Comparison of ENCODE assay signal across 8 mouse cellular contexts in genomic region chr11:69412548-69412947, GRCm38 (mm10). TPM values are rescaled to one million over a fixed set of nuclear protein-coding genes. Genes with fewer than 3 reads are reported as not detected.
DNase-seq lines count a peak whose midpoint lies in the region; ATAC-seq lines count a peak whose summit lies in the region.

No protein-coding gene starts in this region.

- peaks cover 56% of the 10 kb centered on the region for H3K4me1 ChIP-seq in kidney, embryonic 14.5 days (ENCODE audit: control insufficient read depth, insufficient read depth, low read length)
- peaks cover 15% of the 10 kb centered on the region for H3K4me1 ChIP-seq in brown adipose tissue, adult 24 weeks (ENCODE audit: control insufficient read depth, insufficient read depth, insufficient read length, low read length)
- peaks cover 78% of the 10 kb centered on the region for H3K4me1 ChIP-seq in hindbrain, embryonic 15.5 days (replicated peaks)
- H3K4me1 ChIP-seq in midbrain, embryonic 15.5 days, result peaks cover 77% of the 10 kb centered on the region

- H3K36me3 ChIP-seq in kidney, embryonic 14.5 days (ENCODE audit: control insufficient read depth, insufficient read depth, low read length), result peaks cover 21% of the 10 kb centered on the region
- H3K36me3 ChIP-seq in hindbrain, embryonic 15.5 days, result peaks cover 13% of the 10 kb centered on the region
- 0 out of 2 replicates have a peak, but pooled peaks cover 13% of the 10 kb centered on the region for H3K36me3 ChIP-seq in midbrain, embryonic 15.5 days (replicated peaks)

- H3K4me2 ChIP-seq in kidney, embryonic 14.5 days (replicated peaks; ENCODE audit: low read depth, low read length), result peak overlapping the region; percentile 68
- peak overlapping the region; percentile 96 for H3K4me2 ChIP-seq in hindbrain, embryonic 15.5 days
- peak overlapping the region; percentile 85 for H3K4me2 ChIP-seq in midbrain, embryonic 15.5 days

- H3K9me3 ChIP-seq in kidney, embryonic 14.5 days (ENCODE audit: control insufficient read depth, low read length), result no peaks in the 10 kb centered on the region
- no peaks in the 10 kb centered on the region for H3K9me3 ChIP-seq in hindbrain, embryonic 15.5 days
- H3K9me3 ChIP-seq in midbrain, embryonic 15.5 days, result no peaks in the 10 kb centered on the region

- peak overlapping the region; percentile 8; the same call in 1 of the 2 replicates for H3K9ac ChIP-seq in kidney, embryonic 14.5 days (ENCODE audit: low read depth, low read length)
- peak overlapping the region; percentile 73 for H3K9ac ChIP-seq in hindbrain, embryonic 15.5 days
- peak overlapping the region; percentile 82 for H3K9ac ChIP-seq in midbrain, embryonic 15.5 days

- H3K27me3 ChIP-seq in kidney, embryonic 14.5 days (ENCODE audit: control insufficient read depth, insufficient read depth, low read length), result no peaks in the 10 kb centered on the region
- no peaks in the 10 kb centered on the region for H3K27me3 ChIP-seq in hindbrain, embryonic 15.5 days
- H3K27me3 ChIP-seq in midbrain, embryonic 15.5 days (replicated peaks), result no peaks in the 10 kb centered on the region

- no peak for DNase-seq in kidney, postnatal 4 days
- DNase-seq in kidney, adult 11 months, result no peak
- no peak for DNase-seq in testis, postnatal 10 days (ENCODE audit: low spot score)

- ATAC-seq in kidney, embryonic 14.5 days (ENCODE audit: low FRiP score, low TSS enrichment), result no peak
- no peak for ATAC-seq in hindbrain, embryonic 15.5 days (ENCODE audit: low FRiP score, low read depth)
- ATAC-seq in midbrain, embryonic 15.5 days (replicated peaks), result no peak
- no peak for ATAC-seq in erythroblast, adult 5-6 weeks (replicated peaks; ENCODE audit: low FRiP score, poor library complexity, severe bottlenecking)

- WGBS in kidney, embryonic 14.5 days, result 53% methylated on average over 7 of the region's 7 CpGs
- WGBS in hindbrain, embryonic 15.5 days, result 55% methylated on average over 7 of the region's 7 CpGs
- WGBS in midbrain, embryonic 15.5 days, result 56% methylated on average over 7 of the region's 7 CpGs

- no peak overlapping the region for H3K27ac ChIP-seq in kidney, embryonic 14.5 days (ENCODE audit: low read depth, low read length)
- peak overlapping the region; percentile 15; the same call in 1 of the 2 replicates for H3K27ac ChIP-seq in brown adipose tissue, adult 24 weeks (replicated peaks; ENCODE audit: low read depth, low read length)
- peak overlapping the region; percentile 36; the same call in 1 of the 2 replicates for H3K27ac ChIP-seq in hindbrain, embryonic 15.5 days (replicated peaks)
- peak overlapping the region; percentile 96 for H3K27ac ChIP-seq in midbrain, embryonic 15.5 days

- peak overlapping the region; percentile 85 for H3K4me3 ChIP-seq in kidney, embryonic 14.5 days (ENCODE audit: low read length)
- no peak overlapping the region for H3K4me3 ChIP-seq in brown adipose tissue, adult 24 weeks (ENCODE audit: insufficient read depth, low read depth, low read length)
- H3K4me3 ChIP-seq in hindbrain, embryonic 15.5 days, result peak overlapping the region; percentile 65
- peak overlapping the region; percentile 55 for H3K4me3 ChIP-seq in midbrain, embryonic 15.5 days

RNA-seq across cellular contexts. Expression of gene Kdm6b, which starts 0.9 kb away (rescaled TPM):
- 36.1 and 37.4 TPM in 2 replicates for polyA plus RNA-seq in kidney, embryonic 14.5 days (2014; fragmentation: Nextera tagmentation; extraction: Ambion mirVana)
- 13.9 and 16.9 TPM in 2 replicates for polyA plus RNA-seq in brown adipose tissue, adult 24 weeks (2012; ENCODE audit: insufficient read depth, insufficient read length, missing spikeins)
- 33.7 and 34.9 TPM in 2 replicates for polyA plus RNA-seq in hindbrain, embryonic 15.5 days (2015; fragmentation: Nextera tagmentation; extraction: Ambion mirVana)
- polyA plus RNA-seq in midbrain, embryonic 15.5 days (2015; fragmentation: Nextera tagmentation; extraction: Ambion mirVana), result 41.3 and 45.3 TPM in 2 replicates
- 5.8 and 8.2 TPM in 2 replicates for total RNA-seq in erythroblast, adult 5-6 weeks (2015; ENCODE audit: low replicate concordance)
- total RNA-seq in erythroblast, adult 5-6 weeks (2017; ENCODE audit: low replicate concordance), result 0.84 and 1.5 TPM in 2 replicates

RNA-seq across cellular contexts. Expression of gene Tmem88, which starts 14.5 kb away (rescaled TPM):
- 36.8 and 39.6 TPM in 2 replicates for polyA plus RNA-seq in kidney, embryonic 14.5 days (2014; fragmentation: Nextera tagmentation; extraction: Ambion mirVana)
- polyA plus RNA-seq in brown adipose tissue, adult 24 weeks (2012; ENCODE audit: insufficient read depth, insufficient read length, missing spikeins), result 4.1 and 8.3 TPM in 2 replicates
- 6.8 and 7.2 TPM in 2 replicates for polyA plus RNA-seq in hindbrain, embryonic 15.5 days (2015; fragmentation: Nextera tagmentation; extraction: Ambion mirVana)
- 6.5 and 7.0 TPM in 2 replicates for polyA plus RNA-seq in midbrain, embryonic 15.5 days (2015; fragmentation: Nextera tagmentation; extraction: Ambion mirVana)
- total RNA-seq in erythroblast, adult 5-6 weeks (2015; ENCODE audit: low replicate concordance), result not detected in 2 replicates
- total RNA-seq in erythroblast, adult 5-6 weeks (2017; ENCODE audit: low replicate concordance), result not detected in 2 replicates

RNA-seq across cellular contexts. Expression of gene Cyb5d1, which starts 17.1 kb away (rescaled TPM):
- 11.1 and 23.9 TPM in 2 replicates for polyA plus RNA-seq in kidney, embryonic 14.5 days (2014; fragmentation: Nextera tagmentation; extraction: Ambion mirVana)
- polyA plus RNA-seq in brown adipose tissue, adult 24 weeks (2012; ENCODE audit: insufficient read depth, insufficient read length, missing spikeins), result 16.1 and 18.9 TPM in 2 replicates
- 30.6 and 33.5 TPM in 2 replicates for polyA plus RNA-seq in hindbrain, embryonic 15.5 days (2015; fragmentation: Nextera tagmentation; extraction: Ambion mirVana)
- polyA plus RNA-seq in midbrain, embryonic 15.5 days (2015; fragmentation: Nextera tagmentation; extraction: Ambion mirVana), result 32.7 and 33.5 TPM in 2 replicates
- total RNA-seq in erythroblast, adult 5-6 weeks (2015; ENCODE audit: low replicate concordance), result 12.5 and 16.1 TPM in 2 replicates
- total RNA-seq in erythroblast, adult 5-6 weeks (2017; ENCODE audit: low replicate concordance), result 23.5 and 31.4 TPM in 2 replicates

RNA-seq across cellular contexts. Expression of gene Naa38, which starts 17.3 kb away (rescaled TPM):
- 172 and 221 TPM in 2 replicates for polyA plus RNA-seq in kidney, embryonic 14.5 days (2014; fragmentation: Nextera tagmentation; extraction: Ambion mirVana)
- polyA plus RNA-seq in brown adipose tissue, adult 24 weeks (2012; ENCODE audit: insufficient read depth, insufficient read length, missing spikeins), result 249 and 290 TPM in 2 replicates
- polyA plus RNA-seq in hindbrain, embryonic 15.5 days (2015; fragmentation: Nextera tagmentation; extraction: Ambion mirVana), result 109 and 121 TPM in 2 replicates
- polyA plus RNA-seq in midbrain, embryonic 15.5 days (2015; fragmentation: Nextera tagmentation; extraction: Ambion mirVana), result 96.8 and 101 TPM in 2 replicates
- 25.6 and 30.3 TPM in 2 replicates for total RNA-seq in erythroblast, adult 5-6 weeks (2015; ENCODE audit: low replicate concordance)
- total RNA-seq in erythroblast, adult 5-6 weeks (2017; ENCODE audit: low replicate concordance), result 18.5 and 25.2 TPM in 2 replicates

RNA-seq across cellular contexts. Expression of gene Chd3, which starts 43.3 kb away (rescaled TPM):
- 56.7 and 59.7 TPM in 2 replicates for polyA plus RNA-seq in kidney, embryonic 14.5 days (2014; fragmentation: Nextera tagmentation; extraction: Ambion mirVana)
- polyA plus RNA-seq in brown adipose tissue, adult 24 weeks (2012; ENCODE audit: insufficient read depth, insufficient read length, missing spikeins), result 19.4 and 27.0 TPM in 2 replicates
- 83.5 and 83.7 TPM in 2 replicates for polyA plus RNA-seq in hindbrain, embryonic 15.5 days (2015; fragmentation: Nextera tagmentation; extraction: Ambion mirVana)
- polyA plus RNA-seq in midbrain, embryonic 15.5 days (2015; fragmentation: Nextera tagmentation; extraction: Ambion mirVana), result 98.2 and 102 TPM in 2 replicates
- 7.9 and 9.8 TPM in 2 replicates for total RNA-seq in erythroblast, adult 5-6 weeks (2015; ENCODE audit: low replicate concordance)
- 16.8 and 18.5 TPM in 2 replicates for total RNA-seq in erythroblast, adult 5-6 weeks (2017; ENCODE audit: low replicate concordance)

Comparison
In these comparisons a context has a peak if more than half of its experiments do, and no peak if none do; other contexts are left out.
1. H3K9ac ChIP-seq: peak in every context shown above with its lines; median percentile 82 in midbrain, embryonic 15.5 days; 73 in hindbrain, embryonic 15.5 days; 8 in kidney, embryonic 14.5 days.